Mouse (Mus musculus): Measurements from ENCODE around the gene 4930558C23Rik.

GRCm38 (mm10) chr3:95370101-95370500 is 32.5 kb downstream of the 4930558C23Rik start:
- TF ChIP-seq POLR2A (IDR thresholded peaks at IDR 0.05; ENCODE audit: extremely low read depth, insufficient read depth, low read length) (no peak), CTCF (IDR thresholded peaks at IDR 0.05; ENCODE audit: low read depth, low read length) (no peak)

Measured in liver, adult 2 months (tissue).